Mouse (Mus musculus) heart, postnatal 10 days (tissue): ENCODE results near the gene Mrpl21. TPM values are rescaled to one million over a fixed set of nuclear protein-coding genes. Genes with fewer than 3 reads are reported as not detected.

ENCODE experiments used
- DNase-seq, 2 experiments: peaks; one replicate each; pipeline ENCODE4 v3.0.0; 2021
- intact Hi-C: fragments of 180-260 bp; cut with DNase I; formaldehyde crosslinking; loops from one replicate; pipeline ENCODE4 v1.15.1; 2025
- total RNA-seq, 2 experiments: library from RNA; stranded (reverse); gene quantifications; 2 replicates each; pipeline ENCODE4 v1.2.3; 2021

The Mrpl21 gene
- total RNA-seq, 2 experiments from 2014 or later: 79.0 to 79.6 TPM

DNA sequence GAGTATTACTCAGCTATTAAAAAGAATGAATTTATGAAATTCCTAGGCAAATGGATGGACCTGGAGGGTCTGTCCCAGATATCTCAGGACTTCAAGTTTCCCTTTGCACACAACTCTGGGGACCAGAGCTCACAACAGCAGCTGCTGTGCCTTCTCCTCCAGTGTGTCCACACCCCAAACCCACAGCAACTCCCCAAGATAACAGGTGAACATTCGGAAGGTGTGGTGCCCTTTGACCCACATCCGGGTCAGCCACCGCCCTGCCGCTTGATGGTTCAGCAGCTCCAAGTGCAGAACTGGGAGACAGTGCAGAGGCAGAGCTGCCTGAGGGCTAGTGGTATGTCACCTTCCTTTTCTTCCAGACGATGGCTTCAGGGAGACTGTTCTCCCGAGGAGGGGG lies 12.5 kb downstream of the Mrpl21 start:
- DNase-seq: no peak
- intact Hi-C loops: no loop called here

DNA sequence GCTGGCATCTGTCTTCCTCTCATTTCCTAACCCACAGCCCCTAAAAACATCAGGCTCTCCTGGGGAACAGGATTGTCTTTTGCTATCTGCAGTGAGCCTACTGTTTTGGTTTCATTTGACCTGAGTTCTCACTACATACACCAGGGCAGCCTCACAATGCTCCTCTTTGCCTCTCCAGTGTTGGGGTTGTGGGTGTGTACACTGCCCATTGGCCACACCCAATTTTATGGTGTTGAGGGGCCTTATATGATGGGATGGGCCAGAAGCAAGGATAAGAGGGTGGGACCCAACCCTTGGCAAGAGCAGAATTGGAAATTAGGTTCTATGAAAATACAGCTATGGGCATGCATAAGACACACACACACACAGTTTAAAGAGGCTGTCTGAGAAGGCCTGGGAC lies 14.3 kb downstream of the Mrpl21 start:
- no peak for DNase-seq
- intact Hi-C loops: no loop called here

DNA sequence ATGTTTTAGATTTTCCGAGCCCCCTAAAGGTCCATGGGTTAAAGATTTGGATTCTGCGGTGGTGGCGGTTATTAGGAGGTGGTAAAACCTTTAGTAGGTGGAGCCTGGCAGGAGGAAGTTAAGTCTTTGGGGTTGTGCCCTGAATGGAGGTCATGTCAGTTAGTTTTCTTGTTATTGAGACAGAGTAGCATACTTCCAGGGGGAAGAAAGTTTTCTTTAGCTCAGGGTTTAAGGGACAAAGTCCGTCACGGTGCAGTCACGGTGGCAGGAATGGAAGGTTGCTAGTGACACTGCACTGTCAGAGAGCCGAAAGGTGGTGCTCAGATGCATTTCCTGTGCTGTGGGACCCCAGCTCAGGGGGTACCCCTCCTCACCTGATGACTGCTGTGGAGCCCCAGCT lies 15.1 kb downstream of the Mrpl21 start:
- DNase-seq: no peak
- intact Hi-C loops: no loop called here

DNA sequence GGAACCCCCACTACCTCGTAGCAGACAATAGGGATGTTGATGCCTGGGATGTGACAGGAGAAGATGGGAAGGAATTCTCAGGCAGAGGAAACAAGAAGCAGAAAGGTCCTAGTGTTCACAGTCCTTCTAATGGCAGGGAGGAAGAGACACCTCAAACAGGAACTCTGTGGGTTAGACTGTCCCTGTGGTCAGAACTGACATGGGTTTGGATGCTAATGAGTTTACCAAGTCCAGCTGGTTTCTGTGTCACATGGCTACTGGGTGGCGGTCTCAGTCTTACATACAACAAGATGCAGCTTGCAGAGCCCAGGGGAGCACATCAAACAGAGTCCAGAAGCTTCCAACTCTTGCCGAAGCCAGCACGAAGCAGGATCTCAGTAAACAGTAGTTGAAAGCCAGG lies 21.3 kb downstream of the Mrpl21 start:
- DNase-seq: no peak
- intact Hi-C loops: no loop called here

DNA sequence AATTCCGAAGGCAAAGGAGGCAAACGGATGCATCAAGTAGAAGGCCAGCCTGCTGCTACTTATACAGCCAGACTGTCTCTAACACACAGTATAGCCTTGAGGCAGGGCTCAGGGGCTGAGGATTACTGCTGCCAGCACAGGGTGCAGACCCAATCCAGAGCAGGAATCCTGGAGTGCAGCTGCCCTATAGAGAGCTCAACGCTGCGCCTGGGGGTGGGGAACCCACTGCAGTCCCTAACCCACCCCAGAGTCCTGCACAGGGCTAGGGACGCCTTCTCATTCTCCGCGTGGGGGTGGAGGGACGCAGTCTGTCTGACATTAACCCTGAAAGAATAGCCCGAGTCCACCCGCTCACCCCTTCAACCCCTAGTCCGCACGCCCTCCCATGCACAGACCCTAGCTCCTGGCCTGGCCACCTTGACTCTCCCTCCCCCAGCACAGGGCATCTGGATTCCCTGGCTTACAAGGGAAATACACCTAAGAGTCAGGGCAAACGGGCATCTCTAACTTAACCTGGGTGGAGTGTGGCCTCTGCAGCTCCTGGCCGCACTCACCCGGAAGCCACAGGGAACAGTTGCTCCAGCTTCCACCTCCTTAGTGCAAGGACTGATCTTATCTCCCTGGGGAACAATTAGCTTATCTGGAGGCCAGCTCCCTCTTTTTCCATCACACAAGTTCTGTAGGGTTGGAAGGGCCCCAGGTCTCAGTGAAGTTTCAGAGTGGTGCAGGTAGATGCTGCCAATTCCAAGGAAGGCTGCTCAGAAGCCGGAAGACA lies 24.7 kb downstream of the Mrpl21 start:
- DNase-seq: no peak

DNA sequence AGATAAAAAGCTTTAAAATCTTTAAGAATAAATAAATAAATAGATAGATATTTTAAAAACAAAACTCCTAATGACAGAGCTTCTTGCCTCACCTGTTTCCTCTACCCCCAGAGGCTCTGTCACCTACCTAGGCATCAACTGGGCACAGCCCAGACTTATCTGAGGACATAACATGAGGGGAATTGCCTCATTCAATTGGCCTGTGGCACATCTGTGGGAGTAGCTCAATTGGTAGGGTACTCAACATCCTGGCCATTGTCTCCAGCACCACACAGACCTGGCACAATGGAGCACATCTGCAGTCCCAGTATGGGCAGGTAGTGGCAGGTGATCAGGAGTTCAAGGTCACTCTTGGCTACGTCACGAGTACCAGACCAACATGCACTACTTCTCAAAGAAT lies 36.6 kb downstream of the Mrpl21 start:
- DNase-seq: no peak
- intact Hi-C loops: no loop called here

More for the DNA sequence above, 24.7 kb downstream of the Mrpl21 start:
- intact Hi-C loops: no loop called here

DNA sequence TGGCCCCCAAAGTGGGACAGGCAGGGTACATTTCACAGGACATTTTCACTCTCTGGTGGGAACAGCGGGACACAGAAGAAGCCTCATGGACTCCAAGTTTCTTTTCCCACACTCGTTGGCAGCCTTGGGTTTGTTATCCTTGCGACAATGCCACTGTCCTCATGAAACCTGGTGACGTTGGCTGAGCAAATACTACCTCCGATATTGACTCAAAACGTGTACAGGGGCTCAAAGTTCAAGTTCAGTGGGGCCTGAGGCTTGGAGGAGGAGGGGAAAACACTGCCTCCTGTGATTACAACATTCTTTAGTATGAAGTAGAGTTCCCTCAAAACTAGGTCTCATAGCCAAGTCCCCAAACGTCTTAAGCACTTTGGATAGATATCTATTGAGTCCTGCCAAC lies 37.4 kb downstream of the Mrpl21 start:
- intact Hi-C loops: no loop called here
- DNase-seq: no peak

DNA sequence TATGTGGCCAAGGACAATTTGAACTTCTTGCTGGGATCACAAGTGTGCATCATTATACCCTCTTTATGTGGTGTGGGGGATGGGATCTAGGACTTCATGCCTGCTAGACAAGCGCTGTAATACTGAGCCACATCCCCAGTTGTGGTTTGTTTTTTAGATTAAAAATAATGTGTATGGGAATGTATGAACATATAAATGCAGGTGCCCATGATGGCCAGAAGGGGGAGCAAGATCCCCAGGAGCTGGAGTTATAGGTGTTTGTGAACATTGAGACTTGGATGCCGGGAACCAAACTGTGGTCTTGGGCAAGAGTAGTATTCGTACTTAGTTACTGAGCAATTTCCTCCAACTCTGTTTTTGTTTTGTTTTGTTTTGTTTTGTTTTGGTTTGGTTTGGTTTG lies 38.1 kb downstream of the Mrpl21 start:
- intact Hi-C loops: no loop called here
- peak in 1 of 2 experiments; percentile 32 for DNase-seq

DNA sequence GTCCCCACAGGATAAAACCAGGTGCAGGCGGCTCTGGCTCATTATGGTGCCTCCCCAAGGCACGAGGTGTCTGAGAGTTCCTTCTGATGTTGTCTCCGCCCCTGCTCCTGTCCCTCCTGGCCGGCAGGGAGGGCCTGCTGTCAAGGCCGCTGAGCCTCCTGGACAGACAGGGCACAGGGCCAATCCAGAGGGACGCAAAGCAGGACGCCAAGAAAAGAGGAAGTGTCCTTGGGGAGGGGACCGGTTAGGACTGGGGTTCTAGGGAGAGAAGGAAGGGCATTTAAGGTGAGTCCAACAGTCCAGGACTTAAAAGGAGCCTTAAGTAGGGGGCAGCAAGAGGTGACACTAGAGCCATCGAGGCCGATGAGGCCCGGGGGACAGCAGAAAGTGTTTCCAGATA lies 38.9 kb downstream of the Mrpl21 start:
- DNase-seq: peak; percentile 83 to 86
- intact Hi-C loops: loop anchor here (2.0 kb wide), 1 partner anchor 39 kb away; the partner anchor contains the start of genes Ighmbp2 and Mrpl21

DNA sequence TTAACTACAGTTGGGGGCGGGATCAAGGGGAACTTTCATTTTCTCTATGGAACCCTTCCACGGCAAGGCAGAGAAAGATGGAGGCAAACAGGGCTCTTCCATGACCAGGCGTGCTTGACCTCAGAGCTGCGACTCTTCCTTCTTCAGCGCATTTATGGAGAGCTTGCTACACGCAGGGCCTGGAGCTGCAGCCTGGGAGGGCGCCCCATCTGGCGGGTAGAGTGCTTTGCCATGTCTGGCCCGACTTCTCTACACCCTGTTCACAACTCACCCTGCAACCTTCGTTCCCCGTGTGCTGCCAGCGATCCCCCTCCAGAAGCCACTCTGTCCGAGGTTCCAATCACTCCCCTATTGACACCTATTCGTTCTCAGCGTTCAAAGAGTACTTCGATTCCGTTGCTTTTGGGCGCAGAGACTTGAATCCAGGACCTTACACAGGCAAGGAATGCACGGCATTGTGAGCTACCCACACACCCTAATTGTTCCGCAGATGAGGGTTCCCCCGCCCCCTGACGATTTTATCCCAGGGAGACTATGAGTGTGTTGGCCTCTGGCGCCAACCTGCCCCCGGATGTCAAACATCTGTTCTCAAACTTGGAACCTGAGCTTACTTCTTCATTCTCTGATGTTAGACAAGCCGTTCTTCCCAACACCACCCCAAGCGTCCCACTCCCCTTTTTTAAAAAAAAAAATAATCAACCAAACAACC lies 39.7 kb downstream of the Mrpl21 start, which contains the start of gene Cpt1a:
Gene Cpt1a, plus strand, starts transcription at position 74 of the 709 bp plus-strand sequence.
- peak; percentile 70 to 77 for DNase-seq
- intact Hi-C loops: loop anchor here (2.0 kb wide), 1 partner anchor 40 kb away; the partner anchor contains the start of genes Ighmbp2 and Mrpl21

DNA sequence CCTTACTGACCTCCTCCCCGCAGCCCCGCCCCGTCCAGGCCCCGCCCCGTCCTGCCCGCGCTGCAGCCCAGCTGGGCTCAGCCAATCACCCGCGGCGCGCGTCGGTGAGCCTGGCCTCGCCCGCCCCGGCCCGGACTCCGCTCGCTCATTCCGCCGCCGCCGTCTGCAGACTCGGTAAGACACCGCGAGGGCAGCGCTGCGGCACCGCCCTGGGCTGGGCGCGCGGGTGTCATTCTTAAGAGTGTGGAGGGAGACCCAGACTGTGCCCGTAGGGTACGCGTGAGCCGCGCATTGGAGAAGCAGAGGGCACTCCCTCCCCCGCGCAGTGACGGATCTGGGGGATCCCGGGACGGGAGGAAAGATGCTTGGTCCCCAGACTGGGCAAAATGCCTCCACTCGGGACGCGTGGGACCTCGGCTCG lies 40.5 kb downstream of the Mrpl21 start:
- intact Hi-C loops: loop anchor here (2.0 kb wide), 1 partner anchor 40 kb away; the partner anchor contains the start of genes Ighmbp2 and Mrpl21
- DNase-seq: peak; percentile 93

DNA sequence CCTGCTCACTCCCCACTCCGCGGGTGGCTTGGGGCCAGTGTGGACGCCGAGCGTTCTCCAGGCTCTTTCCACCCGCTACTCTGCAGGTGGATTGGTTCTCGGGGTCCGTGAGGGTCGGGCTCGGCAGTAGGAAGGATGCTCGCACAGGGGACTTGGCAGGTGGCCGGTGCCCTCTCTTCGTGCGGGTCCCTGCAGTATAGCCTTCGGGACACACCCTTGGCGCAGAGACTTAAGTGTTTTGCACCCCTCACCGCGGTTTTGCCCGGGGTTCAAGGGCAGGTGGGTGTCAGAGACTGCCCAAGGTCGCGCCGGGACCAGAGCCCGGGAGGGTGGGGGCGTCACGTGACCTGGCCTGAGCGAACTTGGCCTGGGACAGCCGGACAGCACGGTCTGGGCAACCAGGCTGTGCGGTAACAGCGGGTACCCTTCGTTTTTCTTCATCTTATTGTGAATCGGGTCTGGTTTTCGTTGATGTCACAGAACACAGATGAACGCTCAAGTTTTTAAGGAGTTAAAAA lies 41.1 kb downstream of the Mrpl21 start:
- intact Hi-C loops: loop anchor here (2.0 kb wide), 2 partner anchors 31 to 41 kb away; partner anchors contain the start of genes Ighmbp2 and Mrpl21
- DNase-seq: peak; percentile 87 to 89

DNA sequence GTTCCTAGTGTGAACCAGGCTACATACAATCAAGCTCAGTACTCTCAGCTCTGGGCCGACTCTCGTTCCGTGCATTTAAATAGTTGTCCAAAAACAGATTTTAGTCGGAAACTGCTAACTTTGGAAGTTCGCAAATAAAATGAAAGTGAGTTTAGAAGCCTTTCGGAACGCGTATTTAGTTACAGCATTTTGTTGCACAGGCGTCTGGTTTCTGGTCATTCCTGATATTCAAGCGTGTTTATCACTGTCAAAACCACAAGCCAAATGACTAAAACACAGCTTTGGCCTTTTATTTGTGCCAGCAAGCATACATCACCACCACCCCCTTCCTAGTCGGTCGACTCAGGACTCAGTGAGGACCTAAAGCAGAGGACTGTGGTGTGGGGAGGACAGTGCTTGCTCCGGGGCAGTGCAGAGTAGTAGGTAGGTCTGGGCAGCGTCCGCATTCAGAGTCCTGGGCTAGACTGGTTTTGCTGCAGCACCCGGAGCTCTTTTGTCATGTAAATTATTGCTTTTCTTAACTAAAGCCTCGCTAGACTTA lies 41.6 kb downstream of the Mrpl21 start:
- intact Hi-C loops: loop anchor here (2.0 kb wide), 1 partner anchor 30 kb away; no protein-coding TSS in a partner anchor
- DNase-seq: peak; percentile 44 to 59

DNA sequence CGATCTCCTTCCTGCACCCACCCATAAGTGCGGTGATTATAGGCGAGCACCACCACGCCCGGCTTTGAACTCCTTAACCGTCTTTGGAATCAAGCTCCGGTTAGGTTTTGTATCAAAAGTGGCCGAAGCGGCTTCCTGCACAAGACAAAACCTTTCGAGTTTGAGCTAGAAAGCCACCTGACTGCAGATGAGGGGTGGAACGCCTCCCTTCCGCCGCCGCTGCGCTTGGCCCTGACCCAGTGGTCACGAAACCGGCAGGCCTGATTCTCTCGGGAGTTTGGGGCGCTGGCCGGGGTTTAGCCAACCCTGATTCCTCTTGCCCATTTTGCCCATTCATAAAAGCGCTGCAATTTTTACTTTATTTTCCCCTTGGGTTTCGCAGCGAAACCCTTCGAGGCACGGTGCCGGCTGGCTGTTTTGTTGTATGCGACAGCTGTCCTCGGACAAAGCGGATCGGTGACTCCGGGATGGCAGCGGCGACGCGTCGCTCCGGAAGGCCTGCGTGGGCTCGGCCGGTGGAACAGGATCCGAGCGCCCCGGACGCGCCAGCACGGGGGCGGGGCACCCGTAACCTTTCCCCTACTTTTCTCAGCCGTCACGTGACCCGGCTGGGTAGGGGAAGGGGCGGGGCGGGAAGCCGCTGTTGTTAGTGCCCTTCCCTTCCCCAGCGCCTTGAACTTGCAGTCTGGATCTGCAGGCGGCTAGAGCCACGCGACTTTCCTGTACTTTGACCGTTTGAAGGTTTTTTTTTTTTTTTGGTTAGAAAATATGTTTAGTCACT lies 42.4 kb downstream of the Mrpl21 start:
- intact Hi-C loops: loop anchor here (2.0 kb wide), 1 partner anchor 30 kb away; no protein-coding TSS in a partner anchor
- peak; percentile 96 to 97 for DNase-seq

DNA sequence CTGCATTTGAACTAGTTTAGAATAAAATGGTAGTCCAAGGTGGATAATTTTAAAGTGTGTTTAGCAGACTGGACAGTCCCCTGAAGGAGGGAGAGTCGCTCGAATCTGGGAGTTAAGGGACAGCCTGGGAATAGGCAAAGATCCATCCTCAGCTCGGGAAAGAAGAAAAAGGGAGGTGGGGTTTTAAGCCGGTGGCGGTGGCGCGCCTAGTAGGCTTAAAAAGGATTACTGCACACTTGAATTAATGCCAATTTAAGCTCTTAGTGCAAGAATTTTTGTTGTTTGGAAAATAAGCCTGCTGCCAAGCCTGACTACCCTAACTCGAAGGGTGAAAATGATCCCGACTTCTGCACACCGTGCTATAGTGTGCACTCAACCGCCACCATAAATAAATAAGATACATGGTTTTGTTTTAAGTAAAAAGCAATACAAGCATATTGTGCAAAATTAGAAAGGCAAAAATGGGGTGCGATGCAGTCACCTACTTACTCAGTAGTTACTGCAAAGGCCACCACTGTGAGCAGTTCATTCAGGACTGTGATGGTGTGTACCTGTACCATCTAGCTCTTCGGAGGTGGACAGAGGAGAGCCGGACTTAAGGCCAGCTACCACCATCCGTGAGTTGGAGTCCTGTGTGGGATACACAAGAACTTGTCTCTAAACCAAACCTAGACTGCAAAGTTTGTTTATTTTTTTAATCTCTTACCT lies 43.2 kb downstream of the Mrpl21 start:
- peak; percentile 38 to 59 for DNase-seq
- intact Hi-C loops: loop anchor here (2.0 kb wide), 1 partner anchor 29 kb away; no protein-coding TSS in a partner anchor

DNA sequence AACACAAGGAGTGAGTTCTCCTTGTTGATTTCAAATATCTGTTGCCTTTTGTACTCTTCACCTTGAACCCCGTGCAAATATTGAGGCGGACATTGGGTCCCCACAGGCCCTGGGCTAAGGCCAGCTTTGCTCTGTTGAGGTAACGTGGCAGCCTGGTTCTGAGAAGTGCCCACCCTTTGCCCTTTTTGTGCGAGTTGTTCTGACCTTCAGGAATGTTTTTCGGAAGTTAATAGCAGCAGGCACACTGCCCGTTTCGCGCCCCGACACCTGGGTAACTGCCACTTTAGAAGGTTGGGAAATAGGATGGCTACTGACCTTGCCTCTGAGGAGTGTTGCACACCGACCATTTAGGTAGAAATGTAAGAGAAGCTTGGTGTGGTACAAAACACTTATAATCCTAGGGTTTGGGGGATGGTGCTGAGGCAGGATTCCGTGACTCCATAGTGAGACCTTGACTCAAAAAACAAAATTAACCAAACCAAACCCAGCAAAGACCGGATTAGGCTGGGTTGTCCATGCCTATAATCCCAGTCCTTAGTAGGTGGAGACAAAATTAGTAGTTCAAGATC lies 43.9 kb downstream of the Mrpl21 start:
- intact Hi-C loops: no loop called here
- peak; percentile 57 to 62 for DNase-seq

DNA sequence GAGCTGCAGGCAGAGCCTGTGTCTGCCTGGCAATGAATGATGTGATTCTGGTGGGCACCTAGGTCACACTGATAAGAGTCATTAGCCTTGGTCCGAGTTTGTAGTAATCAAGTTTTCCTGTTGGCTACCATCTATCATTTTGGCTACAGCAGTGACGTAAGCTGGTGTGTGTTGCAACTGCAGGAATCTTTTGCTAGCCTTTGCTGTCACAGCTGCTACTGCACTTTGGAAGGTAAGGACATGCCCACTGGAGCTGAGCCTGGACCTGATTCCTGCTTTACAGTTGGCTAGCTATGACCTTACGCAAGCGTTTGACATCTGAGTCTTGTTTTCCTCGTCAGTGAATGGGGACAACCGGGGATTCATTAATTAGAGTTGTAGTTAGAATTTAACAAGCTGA lies 50.5 kb downstream of the Mrpl21 start:
- intact Hi-C loops: no loop called here

DNA sequence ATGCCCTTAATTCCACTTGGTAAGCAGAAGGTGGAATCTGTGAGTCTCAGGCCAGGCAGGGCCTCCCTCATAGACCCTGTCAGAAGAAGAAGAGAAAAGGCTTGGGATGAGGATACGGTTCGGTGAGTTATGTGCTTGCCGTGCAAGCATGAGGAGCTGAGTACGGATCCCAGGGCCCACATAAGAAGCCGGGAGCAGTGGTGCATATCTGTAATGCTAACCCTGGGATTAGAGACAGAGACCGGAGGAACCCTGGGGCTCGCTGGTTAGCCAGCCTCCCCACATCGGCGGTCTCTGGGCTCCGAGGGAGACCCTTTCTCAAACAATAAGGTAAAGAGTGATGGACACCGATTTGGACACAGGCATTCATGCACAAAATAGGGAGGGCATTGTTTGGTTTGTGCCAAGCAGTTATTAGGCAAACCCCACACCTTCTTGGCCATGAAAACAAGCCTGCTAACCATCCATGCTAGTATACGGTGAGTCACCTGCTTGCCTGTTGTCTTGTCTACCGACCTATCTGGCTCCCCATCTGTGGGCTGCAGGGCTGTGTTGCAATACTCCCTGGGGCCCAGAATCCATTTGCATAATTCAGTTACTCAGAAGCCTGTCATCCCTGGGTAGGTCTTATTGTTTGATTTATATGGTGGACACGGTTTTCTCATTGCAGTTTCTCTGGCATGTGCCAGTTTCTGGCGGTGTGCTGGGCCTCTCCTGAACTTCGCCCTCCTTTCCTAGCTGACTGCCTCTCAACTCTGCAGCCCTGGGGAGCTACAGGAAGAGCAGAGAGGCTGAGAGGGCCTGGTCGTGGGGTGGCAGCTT lies 51.2 kb downstream of the Mrpl21 start:
- intact Hi-C loops: no loop called here

More for the DNA sequence above, 50.5 kb downstream of the Mrpl21 start:
- no peak for DNase-seq

More for the DNA sequence above, 51.2 kb downstream of the Mrpl21 start:
- no peak for DNase-seq
